Mouse (Mus musculus) splenic B cell, adult 2 months (primary cell): ENCODE measurements around the gene Nup107.

ENCODE experiments used
- DNase-seq: peaks from one replicate; pipeline ENCODE4 v3.0.0-alpha.2; 2011; ENCODE audit warnings: low read depth, low spot score
- H3K27me3 ChIP-seq: 2 replicates; pipeline ENCODE4 v1.6.1; 2012; ENCODE audit warnings: mild to moderate bottlenecking, low read length, moderate library complexity, mixed read lengths; ENCODE audit not compliant: control insufficient read depth, poor library complexity, insufficient read depth, severe bottlenecking
- H3K36me3 ChIP-seq: 2 replicates; pipeline ENCODE4 v1.6.1; 2012; ENCODE audit warnings: mild to moderate bottlenecking, low read length, moderate library complexity, mixed read lengths; ENCODE audit not compliant: control insufficient read depth, poor library complexity, insufficient read depth, severe bottlenecking

Gene Nup107

GRCm38 (mm10) chr10:117767286-117768140, 25.0 kb downstream of the Nup107 start:
- DNase-seq: no peak
- peaks cover 19% of the 10 kb centered on the region for H3K36me3 ChIP-seq
- no peaks in the 10 kb centered on the region for H3K27me3 ChIP-seq

GRCm38 (mm10) chr10:117766896-117767160, 25.7 kb downstream of the Nup107 start:
- peaks cover 19% of the 10 kb centered on the region; the same call in 1 of the 2 replicates for H3K36me3 ChIP-seq
- H3K27me3 ChIP-seq: no peaks in the 10 kb centered on the region
- no peak for DNase-seq

- H3K27me3 ChIP-seq: no peaks in the 10 kb centered on the region
- DNase-seq: no peak
- peaks cover 17% of the 10 kb centered on the region; the same call in 1 of the 2 replicates for H3K36me3 ChIP-seq
Observed at GRCm38 (mm10) chr10:117766111-117766895, 26.2 kb downstream of the Nup107 start.

GRCm38 (mm10) chr10:117765116-117765894, 27.2 kb downstream of the Nup107 start:
- H3K36me3 ChIP-seq: peaks cover 17% of the 10 kb centered on the region; the same call in 1 of the 2 replicates
- DNase-seq: no peak

GRCm38 (mm10) chr10:117764598-117764997, 27.9 kb downstream of the Nup107 start:
- Histone ChIP-seq H3K36me3 (peaks cover 17% of the 10 kb centered on the region; the same call in 1 of the 2 replicates), H3K27me3 (no peaks in the 10 kb centered on the region)
- no peak for DNase-seq

More at GRCm38 (mm10) chr10:117765116-117765894, 27.2 kb downstream of the Nup107 start:
- no peaks in the 10 kb centered on the region for H3K27me3 ChIP-seq

GRCm38 (mm10) chr10:117763588-117764190, 28.8 kb downstream of the Nup107 start:
- Histone ChIP-seq H3K27me3 (no peaks in the 10 kb centered on the region), H3K36me3 (peaks cover 18% of the 10 kb centered on the region; the same call in 1 of the 2 replicates)
- no peak for DNase-seq

GRCm38 (mm10) chr10:117762966-117763365, 29.5 kb downstream of the Nup107 start:
- no peak for DNase-seq
- Histone ChIP-seq H3K36me3 (peaks cover 16% of the 10 kb centered on the region; the same call in 1 of the 2 replicates), H3K27me3 (no peaks in the 10 kb centered on the region)

- DNase-seq: no peak
- no peaks in the 10 kb centered on the region for H3K27me3 ChIP-seq
- peaks cover 19% of the 10 kb centered on the region for H3K36me3 ChIP-seq
Observed at GRCm38 (mm10) chr10:117762281-117762830, 30.1 kb downstream of the Nup107 start.

- DNase-seq: no peak
- Histone ChIP-seq H3K27me3 (no peaks in the 10 kb centered on the region), H3K36me3 (peaks cover 23% of the 10 kb centered on the region)
Observed at GRCm38 (mm10) chr10:117761551-117761950, 31.0 kb downstream of the Nup107 start.

GRCm38 (mm10) chr10:117760831-117761335, 31.6 kb downstream of the Nup107 start:
- peaks cover 22% of the 10 kb centered on the region for H3K36me3 ChIP-seq
- no peak for DNase-seq
- H3K27me3 ChIP-seq: no peaks in the 10 kb centered on the region

GRCm38 (mm10) chr10:117759844-117760630, 32.5 kb downstream of the Nup107 start:
- H3K36me3 ChIP-seq: peaks cover 17% of the 10 kb centered on the region
- no peaks in the 10 kb centered on the region for H3K27me3 ChIP-seq

GRCm38 (mm10) chr10:117758749-117759727, 33.5 kb downstream of the Nup107 start:
- H3K27me3 ChIP-seq: no peaks in the 10 kb centered on the region
- peaks cover 11% of the 10 kb centered on the region for H3K36me3 ChIP-seq
- no peak for DNase-seq

More at GRCm38 (mm10) chr10:117759844-117760630, 32.5 kb downstream of the Nup107 start:
- DNase-seq: no peak
